Mouse (Mus musculus) granulocyte monocyte progenitor cell, adult 5-6 weeks (primary cell): ENCODE data around the gene Pdcd4. TPM values are rescaled to one million over a fixed set of nuclear protein-coding genes. Genes with fewer than 3 reads are reported as not detected.
A peak's percentile ranks its signal among the peaks of the same experiment; 100 is the strongest.

ENCODE experiments used
- ATAC-seq: replicated peaks from 2 replicates; pipeline ENCODE4 v1.8.0; 2016; ENCODE audit warnings: mild to moderate bottlenecking, moderate TSS enrichment, inconsistent platforms; ENCODE audit not compliant: poor library complexity, severe bottlenecking
- total RNA-seq, 2 experiments: library from RNA; stranded (forward) in 1 of 2; stranded (reverse) in 1 of 2; fragments of 200-712, 200-1000 nt in 1 of 2; fragments of >200 nt in 1 of 2; fragmentation: Nextera tagmentation in 1 of 2; gene quantifications; 2 replicates each; pipeline ENCODE4 v1.2.3; 2014 to 2017

Gene Pdcd4
- total RNA-seq (2014; fragmentation: Nextera tagmentation) (267 and 284 TPM in 2 replicates), total RNA-seq (2017) (437 and 499 TPM in 2 replicates)

DNA sequence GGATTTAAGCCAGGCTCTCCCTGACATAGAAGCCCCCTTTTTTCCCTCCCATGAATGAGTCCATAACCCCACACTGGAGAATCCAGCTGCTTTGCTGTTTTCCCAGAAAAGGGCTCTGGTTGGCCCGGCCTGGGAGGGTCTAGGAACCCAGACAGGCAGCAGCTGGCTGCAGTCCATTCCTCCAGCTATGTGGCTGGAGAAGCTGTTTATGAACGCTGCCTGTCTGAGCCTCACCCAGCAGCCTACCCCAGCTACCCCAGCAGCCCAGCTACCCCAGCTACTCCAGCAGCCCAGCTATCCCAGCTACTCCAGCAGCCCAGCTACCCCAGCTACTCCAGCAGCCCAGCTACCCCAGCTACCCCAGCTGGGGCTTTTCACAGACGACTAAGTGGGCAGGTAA lies at the start of gene Pdcd4:
Gene Pdcd4, plus strand, starts transcription at position 171 of the 400 bp plus-strand sequence.
- no peak for ATAC-seq

- no peak for ATAC-seq
Measured at GRCm38 (mm10) chr19:53843972-53844371, 48.1 kb upstream of the Pdcd4 start.

DNA sequence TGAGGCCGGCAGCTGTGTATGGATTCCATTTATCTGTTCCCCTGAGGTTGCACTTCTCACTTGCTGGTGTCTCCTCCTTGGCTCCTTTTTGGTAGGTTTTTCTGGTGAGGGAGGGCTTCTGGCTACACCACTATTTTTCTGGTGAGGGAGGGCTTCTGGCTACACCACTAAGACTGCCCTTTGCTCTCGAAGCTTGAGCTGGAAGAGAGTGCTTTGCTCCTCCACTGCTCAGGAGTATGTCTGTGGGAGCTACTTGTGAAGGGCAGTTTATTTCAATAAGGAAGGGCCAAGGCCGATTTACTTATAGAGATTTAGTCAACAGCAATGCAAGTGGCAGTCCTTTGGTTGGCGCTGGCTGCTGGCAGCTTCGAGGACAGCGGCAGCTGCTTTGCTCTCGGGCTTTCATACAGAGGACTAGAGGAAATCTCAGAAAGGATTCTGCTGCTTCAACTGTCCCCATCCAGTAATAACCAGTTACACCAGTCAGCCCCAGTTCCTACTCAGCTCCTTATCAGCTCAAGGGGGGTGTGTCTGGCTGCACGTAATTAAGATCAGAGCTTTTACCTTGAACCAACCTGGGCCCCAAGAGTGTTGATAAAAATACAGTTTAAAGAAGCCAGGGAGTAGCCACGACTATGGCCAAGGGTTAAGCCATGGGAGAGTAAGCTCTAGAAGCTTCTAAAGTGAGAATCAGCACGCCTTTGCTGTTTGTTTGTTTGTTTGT lies 43.6 kb upstream of the Pdcd4 start:
- no peak for ATAC-seq

DNA sequence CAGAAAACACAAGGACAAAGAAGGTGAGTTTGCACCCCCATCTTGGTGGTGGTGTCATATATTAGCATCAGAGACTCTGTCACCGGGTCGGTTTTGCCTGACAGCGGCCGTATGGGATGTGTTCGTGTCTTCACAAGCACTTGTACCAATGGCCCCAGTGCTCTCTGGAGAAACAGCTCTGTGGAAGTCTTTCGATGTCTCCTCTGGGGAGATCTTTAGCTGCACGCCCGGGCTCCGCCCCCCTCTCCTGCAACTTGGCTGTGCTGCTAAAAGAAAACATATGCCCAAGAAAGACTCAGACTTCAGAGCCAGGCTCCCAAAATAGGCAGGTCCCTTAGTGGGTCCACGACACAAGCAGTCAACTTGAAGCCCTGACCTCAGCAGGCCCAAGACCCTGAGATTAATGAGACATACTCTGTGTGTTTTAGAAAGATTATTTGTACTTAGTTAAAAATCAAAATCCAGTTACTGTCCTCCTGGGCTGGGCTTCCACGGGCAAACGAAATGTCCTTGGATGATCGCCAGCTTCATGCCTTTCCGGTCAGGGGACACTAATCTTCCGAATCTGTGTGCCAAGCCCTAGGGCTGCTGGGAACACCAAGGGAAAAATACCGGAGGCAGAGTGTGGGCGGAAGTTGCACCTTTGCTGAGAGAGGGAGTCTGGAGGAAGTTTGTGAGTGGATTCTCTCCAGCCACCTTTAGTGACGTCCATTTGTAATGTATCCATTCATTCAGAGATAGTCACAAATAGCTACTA lies 41.7 kb upstream of the Pdcd4 start:
- no peak for ATAC-seq

DNA sequence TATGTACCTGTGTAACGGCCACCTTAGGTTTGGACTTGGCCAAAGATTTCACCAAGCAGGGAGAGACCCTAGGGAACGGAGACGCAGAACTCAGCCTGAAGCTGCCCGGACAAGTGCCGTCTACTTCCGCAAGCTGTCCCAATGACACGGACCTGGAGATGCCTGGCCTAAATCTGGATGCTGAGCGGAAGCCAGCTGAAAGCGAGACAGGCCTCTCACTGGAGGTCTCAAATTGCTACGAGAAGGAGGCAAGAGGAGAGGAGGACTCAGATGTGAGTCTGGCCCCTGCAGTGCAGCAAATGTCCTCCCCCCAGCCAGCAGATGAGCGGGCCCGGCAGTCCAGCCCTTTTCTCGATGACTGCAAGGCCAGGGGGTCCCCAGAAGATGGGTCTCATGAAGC lies 40.7 kb upstream of the Pdcd4 start:
- ATAC-seq: no peak

DNA sequence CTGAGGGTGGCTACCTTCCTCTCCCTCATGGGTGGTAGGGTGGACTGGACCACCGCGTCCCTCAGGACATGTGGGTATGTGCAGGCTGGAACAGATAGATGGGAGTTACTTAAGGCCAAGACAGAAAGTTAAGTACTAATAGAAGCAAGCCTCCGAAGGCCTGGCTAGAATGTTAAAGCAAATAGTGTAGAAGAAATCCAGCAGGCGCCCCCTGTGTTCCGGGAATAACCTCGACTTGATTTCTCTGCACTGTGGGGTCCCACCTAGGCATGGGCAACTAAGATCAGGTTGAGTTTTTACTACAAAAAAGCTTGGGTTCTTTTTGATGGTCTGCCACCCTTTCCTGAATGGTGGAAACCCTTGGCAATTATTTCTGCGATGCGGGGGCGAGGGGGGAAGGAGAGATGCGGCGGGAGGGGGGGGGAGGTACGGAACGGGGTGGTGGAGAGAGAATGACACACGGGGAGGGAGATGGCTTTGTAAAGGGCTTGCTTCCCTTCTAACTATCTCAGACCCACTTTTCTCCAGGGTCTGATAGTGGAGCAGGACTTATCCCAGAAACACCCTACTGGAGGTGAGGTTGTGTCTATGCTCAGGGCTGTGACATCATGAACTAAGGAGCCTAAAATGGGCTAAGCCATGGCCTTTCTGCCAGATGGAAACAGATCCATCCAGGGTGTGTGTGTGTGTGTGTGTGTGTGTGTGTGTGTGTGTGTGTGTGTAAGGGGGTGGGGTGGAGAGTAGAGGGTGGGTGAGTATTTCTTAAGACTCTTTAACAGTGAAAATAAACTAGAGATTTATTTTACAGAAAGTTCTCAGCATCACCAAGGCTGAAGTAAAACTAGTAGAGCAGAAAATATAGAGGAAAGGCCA lies 40.0 kb upstream of the Pdcd4 start:
- ATAC-seq: no peak

DNA sequence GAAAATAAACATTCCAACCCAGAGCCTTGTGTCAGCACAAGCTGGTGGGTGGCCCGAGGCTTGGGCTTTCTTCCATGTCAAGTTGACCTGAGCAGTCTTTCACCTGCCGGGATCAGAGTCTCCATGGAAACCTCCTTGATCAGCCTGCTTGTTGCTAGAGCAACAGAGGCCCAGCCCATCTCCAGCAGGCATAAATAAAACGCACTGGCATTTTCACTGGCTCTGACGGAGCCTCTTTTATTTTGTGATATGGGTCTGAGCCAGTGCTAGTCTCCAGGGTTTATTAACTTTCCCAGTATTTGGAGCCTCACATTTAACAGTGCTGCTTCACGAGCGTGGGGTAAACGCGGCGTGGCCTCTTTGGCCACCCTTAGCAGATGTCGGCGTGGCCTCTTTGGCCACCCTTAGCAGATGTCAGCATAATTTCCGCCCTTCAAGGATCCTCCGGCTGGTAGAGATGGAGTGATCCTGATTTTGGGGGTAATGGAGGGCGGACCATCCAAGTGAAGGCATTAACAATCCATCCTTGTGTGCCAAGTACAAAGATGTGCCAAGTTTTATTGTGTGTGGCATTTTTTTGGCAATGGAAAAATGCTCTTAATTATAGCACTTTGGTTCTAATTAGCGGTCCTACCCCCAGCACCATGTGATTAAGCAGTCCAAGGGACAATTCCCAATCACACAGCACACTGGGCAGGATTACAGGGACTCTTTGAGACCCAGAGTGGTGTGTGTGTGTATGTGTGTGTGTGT lies 39.2 kb upstream of the Pdcd4 start:
- ATAC-seq: no peak

GRCm38 (mm10) chr19:53854978-53855377 lies 37.1 kb upstream of the Pdcd4 start:
- ATAC-seq: peak; percentile 74

DNA sequence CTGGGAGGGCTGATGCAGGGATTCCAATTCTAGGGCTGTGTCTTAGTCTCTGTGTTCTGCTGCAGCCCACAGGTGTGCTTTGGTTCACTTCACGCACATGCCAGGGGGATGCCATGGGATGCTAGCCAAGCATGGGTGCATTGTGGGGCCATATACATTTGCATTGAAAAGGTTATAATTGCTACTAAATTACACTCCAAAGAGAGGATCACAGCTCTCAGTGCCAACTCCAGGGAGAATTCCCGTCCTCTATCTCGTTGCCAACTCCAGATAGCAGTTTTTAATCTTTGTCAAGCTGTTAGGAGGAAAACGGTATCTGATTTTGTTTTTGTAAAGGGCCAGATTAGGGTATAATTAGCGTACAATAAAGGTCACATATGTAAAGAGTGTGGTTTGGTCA lies 36.2 kb upstream of the Pdcd4 start:
- ATAC-seq: no peak

DNA sequence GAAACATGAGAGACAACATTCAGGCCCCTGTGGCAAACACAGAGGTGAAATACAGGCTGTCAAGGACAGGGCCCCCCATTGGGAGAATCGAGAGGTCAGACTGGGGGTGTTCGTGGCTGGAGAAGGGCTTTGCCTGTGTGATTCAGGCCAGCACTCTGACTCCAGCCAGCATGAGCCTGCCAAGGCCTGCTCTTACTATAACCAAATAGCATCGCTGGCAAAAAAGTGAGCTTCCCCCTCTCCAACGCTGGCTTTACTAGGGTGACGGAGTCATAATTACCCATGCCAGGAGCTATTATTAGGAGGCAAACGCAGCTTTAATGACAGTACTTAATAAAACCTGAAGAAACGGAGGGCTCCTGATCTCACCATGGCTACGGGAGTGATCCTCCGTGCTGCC lies 35.2 kb upstream of the Pdcd4 start:
- no peak for ATAC-seq

DNA sequence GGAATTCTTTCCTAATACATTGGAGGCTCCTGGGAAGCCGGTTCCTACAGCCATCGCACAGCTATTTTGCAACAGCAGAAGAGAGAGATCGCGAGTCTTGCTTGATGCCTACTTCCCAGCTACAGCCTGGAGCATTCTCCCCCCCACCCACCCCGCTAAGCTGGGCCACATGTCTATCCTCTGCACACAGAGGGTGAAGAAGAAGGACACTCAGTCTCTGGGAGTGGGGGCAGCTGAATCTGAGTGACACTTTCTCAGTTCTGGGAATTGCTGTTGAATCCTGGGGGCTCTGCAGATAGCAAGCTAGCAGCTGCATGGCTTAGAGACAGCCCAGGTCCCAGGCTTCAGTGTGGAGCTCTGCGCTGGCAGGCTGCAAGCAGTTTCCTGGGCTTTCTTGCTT lies 34.1 kb upstream of the Pdcd4 start:
- ATAC-seq: no peak

DNA sequence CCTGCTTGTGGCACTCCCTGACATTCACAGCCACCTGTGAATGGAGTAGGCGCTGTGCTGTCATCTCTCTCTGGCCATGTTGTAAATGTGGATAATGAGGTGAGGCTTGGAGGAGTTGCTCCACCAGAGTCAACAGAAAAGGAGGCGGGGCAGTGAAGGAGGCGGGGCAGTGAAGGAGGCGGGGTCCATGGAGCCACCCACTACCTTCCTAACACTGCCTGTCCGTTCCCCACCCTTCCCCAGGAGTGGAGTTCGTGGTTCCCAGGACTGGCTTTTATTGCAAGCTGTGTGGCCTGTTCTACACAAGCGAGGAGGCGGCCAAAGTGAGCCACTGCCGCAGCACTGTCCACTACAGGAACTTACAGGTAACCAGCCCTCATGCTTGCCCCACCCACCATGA lies 32.9 kb upstream of the Pdcd4 start:
- ATAC-seq: peak; percentile 66

GRCm38 (mm10) chr19:53859593-53859992 lies 32.4 kb upstream of the Pdcd4 start:
- ATAC-seq: no peak

- ATAC-seq: no peak
Measured at GRCm38 (mm10) chr19:53861346-53861745, 30.7 kb upstream of the Pdcd4 start.

DNA sequence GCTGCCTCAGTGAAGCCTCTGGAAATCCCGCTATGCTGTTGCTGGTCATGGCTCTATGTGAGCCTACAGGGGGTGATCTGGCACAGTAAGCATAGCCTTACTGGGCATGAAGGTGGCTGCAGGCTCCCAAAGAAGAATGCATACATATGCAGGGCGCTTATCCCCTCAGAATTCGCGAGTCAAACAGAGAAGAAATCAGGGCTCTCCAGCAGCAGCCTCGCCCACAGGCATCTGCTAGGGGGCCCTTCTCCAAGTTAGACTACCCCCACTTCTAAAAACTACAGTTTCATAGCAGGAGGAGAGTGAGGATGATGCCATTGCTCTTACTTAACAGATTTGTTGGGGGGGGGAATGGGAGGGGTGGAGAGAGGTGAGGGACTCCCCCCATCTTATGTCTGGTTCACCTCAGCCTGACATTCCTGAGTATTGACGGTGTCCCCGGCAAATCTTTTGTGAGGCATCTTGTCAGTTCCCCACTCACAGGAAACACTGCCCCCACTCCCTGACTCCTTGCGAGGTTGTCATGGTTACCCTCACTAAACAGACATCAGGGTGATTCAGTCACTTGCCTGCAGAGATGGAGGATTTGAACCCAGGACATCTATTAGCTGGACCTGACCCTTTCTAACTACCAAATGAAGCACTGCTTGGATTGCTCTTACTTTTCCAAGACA lies 29.3 kb upstream of the Pdcd4 start:
- no peak for ATAC-seq

DNA sequence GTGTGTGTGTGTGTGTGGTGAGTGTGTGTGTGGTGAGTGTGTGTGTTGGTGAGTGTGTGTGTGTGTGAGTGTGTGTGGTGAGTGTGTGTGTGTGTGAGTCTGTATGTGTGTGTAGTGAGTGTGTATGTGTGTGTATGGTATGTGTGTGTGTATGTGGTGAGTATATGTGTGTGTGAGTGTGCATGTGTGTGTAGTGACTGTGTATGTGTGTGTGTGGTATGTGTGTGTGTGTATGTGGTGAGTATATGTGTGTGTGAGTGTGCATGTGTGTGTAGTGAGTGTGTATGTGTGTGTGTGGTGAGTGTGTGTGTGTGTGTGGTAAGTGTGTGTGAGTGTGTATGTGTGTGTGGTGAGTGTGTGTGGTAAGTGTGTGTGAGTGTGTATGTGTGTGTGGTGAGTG lies 24.8 kb upstream of the Pdcd4 start:
- no peak for ATAC-seq

GRCm38 (mm10) chr19:53868125-53868524 lies 23.9 kb upstream of the Pdcd4 start:
- no peak for ATAC-seq

- no peak for ATAC-seq
Measured at GRCm38 (mm10) chr19:53868796-53869195, 23.2 kb upstream of the Pdcd4 start.
